Mouse (Mus musculus): ENCODE results near the gene Prr15l. TPM values are rescaled to one million over a fixed set of nuclear protein-coding genes. Genes with fewer than 3 reads are reported as not detected.

The Prr15l gene
- total and polyA plus RNA-seq, 2 experiments: 0.46 to 0.64 TPM

DNA sequence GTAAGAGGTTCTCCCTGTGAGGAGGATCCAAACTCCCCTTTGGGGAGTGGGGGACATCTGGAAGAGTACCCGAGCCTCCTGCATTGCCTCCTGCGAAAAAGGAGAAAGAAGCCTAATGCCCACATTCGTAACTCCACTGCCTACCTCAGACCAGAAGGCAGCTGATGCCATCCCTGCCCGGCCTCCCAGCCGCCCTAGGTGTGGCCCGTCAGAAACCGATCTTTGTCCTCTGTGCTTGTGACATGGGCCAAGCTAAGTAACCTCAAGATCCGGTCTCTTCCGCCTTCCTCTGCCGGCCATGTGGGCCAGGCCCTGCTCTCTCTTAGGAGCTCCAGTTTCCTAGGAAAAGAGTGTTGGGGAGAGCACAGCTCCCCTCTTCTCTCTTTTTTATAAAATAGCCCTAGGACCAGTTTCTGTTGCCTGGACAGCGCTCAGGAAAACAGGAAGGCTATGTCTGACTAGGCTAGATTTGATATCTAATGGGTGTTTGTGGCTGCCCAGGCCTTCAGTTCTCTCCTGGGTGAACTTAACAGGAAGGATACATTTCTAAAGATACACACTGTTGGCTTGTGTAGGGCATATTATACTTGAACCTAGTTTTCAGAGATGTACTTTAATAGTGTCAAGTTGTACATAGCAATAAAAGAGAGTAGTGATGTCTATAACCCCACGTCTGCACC is 2.3 kb upstream of the Prr15l start:
- H3K79me2 ChIP-seq (ENCODE audit: control insufficient read depth, insufficient read depth, low read length): no peaks in the 10 kb centered on the region
- TF ChIP-seq CTCF (IDR thresholded peaks at IDR 0.05; ENCODE audit: low read depth, low read length): no peak
- 0 out of 2 replicates have a peak overlapping the region, but pooled peaks have one; percentile 8 for H3K27ac ChIP-seq (replicated peaks; ENCODE audit: insufficient read depth, low read depth, low read length)
- H3K36me3 ChIP-seq (ENCODE audit: control insufficient read depth, insufficient read depth, low read length): no peaks in the 10 kb centered on the region
- no peak overlapping the region for H3K4me3 ChIP-seq (ENCODE audit: insufficient read depth, low read depth, low read length)
- no peak overlapping the region for H3K9ac ChIP-seq (ENCODE audit: low read depth, low read length)
- 79% methylated on average over 12 of the region's 12 CpGs for WGBS
- H3K27me3 ChIP-seq (ENCODE audit: control insufficient read depth, insufficient read depth, low read length): no peaks in the 10 kb centered on the region; the same call in 1 of the 2 replicates
- DNase-seq (ENCODE audit: extremely low read depth, low read depth, low spot score): no peak
- no peaks in the 10 kb centered on the region for H3K4me1 ChIP-seq (ENCODE audit: control insufficient read depth, insufficient read depth, low read length)

DNA sequence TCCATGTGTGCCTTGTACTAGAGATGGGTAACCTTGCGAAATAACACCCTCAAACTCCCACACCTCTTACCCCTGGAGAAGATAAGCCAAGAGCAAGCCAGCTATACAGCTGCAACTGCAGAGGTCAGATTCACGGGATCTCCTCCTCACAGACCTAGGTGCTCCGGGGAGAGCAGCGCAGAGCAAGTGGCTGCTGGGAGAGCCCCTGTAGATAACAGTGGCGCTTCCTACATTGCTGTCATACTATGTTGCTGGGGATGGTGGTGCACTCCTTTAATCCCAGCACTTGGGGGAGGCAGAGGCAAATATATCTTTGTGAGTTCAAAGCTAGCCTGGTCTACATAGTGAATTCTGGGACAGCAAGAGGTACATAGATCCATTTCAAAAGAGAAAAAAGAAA is 1.3 kb upstream of the Prr15l start:
- no peaks in the 10 kb centered on the region for H3K79me2 ChIP-seq (ENCODE audit: control insufficient read depth, insufficient read depth, low read length)
- DNase-seq (ENCODE audit: extremely low read depth, low read depth, low spot score): no peak
- H3K4me3 ChIP-seq (ENCODE audit: insufficient read depth, low read depth, low read length): no peak overlapping the region
- no peak overlapping the region for H3K27ac ChIP-seq (replicated peaks; ENCODE audit: insufficient read depth, low read depth, low read length)
- H3K9ac ChIP-seq (ENCODE audit: low read depth, low read length): no peak overlapping the region
- no peaks in the 10 kb centered on the region; the same call in 1 of the 2 replicates for H3K27me3 ChIP-seq (ENCODE audit: control insufficient read depth, insufficient read depth, low read length)
- TF ChIP-seq POLR2A (IDR thresholded peaks at IDR 0.05; ENCODE audit: extremely low read depth, insufficient read depth, low read length) (no peak), CTCF (IDR thresholded peaks at IDR 0.05; ENCODE audit: low read depth, low read length) (no peak)
- H3K4me1 ChIP-seq (ENCODE audit: control insufficient read depth, insufficient read depth, low read length): no peaks in the 10 kb centered on the region
- no peaks in the 10 kb centered on the region for H3K36me3 ChIP-seq (ENCODE audit: control insufficient read depth, insufficient read depth, low read length)
- 87% methylated on average over 5 of the region's 5 CpGs for WGBS

DNA sequence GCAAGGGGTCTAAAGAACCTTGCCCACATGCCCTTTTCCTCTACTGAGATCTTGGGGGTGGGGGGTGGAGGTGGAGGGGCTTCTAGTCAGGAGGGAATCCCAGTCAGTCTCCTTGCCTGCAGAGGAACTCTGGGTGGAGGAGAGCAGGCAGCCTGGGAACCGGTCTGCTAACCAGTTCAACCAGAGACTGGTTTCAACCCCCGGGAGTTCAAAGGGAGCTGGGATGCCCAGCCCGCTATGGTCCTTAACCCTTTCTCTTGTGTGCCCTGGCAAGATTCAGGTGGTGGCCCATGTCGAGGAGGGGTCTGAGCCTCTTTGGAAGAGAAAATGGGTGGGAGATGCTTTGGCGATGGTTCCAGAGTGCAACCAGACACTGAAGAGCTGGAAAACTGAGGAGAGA is 787 bp downstream of the Prr15l start:
- Histone ChIP-seq H3K79me2 (ENCODE audit: control insufficient read depth, insufficient read depth, low read length) (no peaks in the 10 kb centered on the region), H3K4me3 (ENCODE audit: insufficient read depth, low read depth, low read length) (no peak overlapping the region), H3K27me3 (ENCODE audit: control insufficient read depth, insufficient read depth, low read length) (no peaks in the 10 kb centered on the region; the same call in 1 of the 2 replicates), H3K9ac (ENCODE audit: low read depth, low read length) (no peak overlapping the region), H3K27ac (replicated peaks; ENCODE audit: insufficient read depth, low read depth, low read length) (no peak overlapping the region), H3K36me3 (ENCODE audit: control insufficient read depth, insufficient read depth, low read length) (no peaks in the 10 kb centered on the region), H3K4me1 (ENCODE audit: control insufficient read depth, insufficient read depth, low read length) (no peaks in the 10 kb centered on the region)
- WGBS: 16% methylated on average over 5 of the region's 5 CpGs
- TF ChIP-seq CTCF (IDR thresholded peaks at IDR 0.05; ENCODE audit: low read depth, low read length): no peak
- TF ChIP-seq POLR2A (IDR thresholded peaks at IDR 0.05; ENCODE audit: extremely low read depth, insufficient read depth, low read length): no peak
- no peak for DNase-seq (ENCODE audit: extremely low read depth, low read depth, low spot score)

DNA sequence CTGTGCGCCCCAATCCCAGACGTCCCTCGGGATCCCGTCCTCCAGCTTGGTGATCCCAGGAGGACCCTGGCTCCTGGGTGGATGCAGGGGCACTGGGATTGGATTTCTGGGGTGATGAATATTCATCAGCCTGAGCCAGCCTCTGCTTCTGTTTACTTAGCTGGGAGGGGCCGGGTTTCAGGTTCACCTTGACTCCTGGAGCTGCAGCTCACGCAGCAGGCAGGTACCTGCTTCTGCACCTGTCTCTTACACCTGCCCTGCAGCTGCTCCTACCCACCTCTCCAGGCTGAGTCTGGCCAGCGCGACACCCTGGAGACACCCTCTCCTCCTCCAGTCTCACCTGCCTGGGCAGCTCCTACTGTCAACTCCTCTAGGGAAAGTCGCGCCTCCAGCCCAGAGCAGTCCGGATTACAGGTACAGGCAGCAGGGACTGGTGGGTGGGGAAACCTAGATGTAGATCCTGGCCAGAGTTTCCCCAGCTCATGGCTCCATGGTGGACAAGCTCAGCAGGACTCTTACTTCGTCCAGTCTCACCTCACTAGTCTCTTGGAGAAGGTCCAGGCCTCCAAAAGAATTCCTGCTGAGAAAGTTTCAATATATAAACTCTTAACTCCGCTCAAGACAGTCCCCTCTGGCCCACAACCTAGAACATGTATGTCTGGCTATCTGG is 1.3 kb downstream of the Prr15l start:
- no peak overlapping the region for H3K27ac ChIP-seq (replicated peaks; ENCODE audit: insufficient read depth, low read depth, low read length)
- 20% methylated on average over 13 of the region's 13 CpGs for WGBS

DNA sequence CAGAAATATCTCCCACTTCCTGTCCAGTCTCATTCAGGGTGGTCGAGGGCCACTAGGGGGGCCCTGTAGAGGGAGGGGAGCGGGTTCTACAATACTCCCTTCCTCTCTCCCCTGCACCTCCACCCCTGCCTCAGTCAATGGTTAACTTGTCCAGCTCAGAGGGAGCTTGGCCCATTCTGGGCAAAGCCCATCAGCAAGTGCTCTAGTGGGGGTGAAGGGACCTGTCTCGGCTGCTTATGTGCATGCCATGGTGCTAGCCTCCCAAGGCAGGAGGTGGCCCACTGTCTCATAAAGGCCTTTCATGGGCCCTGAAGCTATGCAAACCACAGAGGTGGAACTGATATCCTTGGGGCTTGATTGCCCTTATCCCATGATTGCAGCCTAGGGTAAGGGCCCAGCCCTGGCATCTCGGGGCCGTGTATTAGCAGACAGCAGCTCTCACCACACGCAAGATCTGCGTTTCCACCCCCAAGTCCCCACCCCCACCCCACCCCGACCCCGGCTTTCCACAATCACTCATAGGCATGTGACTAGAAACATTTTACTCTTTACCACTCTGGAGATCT is 1.9 kb downstream of the Prr15l start:
- Histone ChIP-seq H3K27me3 (ENCODE audit: control insufficient read depth, insufficient read depth, low read length) (no peaks in the 10 kb centered on the region; the same call in 1 of the 2 replicates), H3K27ac (replicated peaks; ENCODE audit: insufficient read depth, low read depth, low read length) (no peak overlapping the region), H3K4me3 (ENCODE audit: insufficient read depth, low read depth, low read length) (no peak overlapping the region; the same call in 1 of the 2 replicates), H3K36me3 (ENCODE audit: control insufficient read depth, insufficient read depth, low read length) (no peaks in the 10 kb centered on the region), H3K79me2 (ENCODE audit: control insufficient read depth, insufficient read depth, low read length) (no peaks in the 10 kb centered on the region), H3K4me1 (ENCODE audit: control insufficient read depth, insufficient read depth, low read length) (no peaks in the 10 kb centered on the region), H3K9ac (ENCODE audit: low read depth, low read length) (no peak overlapping the region)
- DNase-seq (ENCODE audit: extremely low read depth, low read depth, low spot score): no peak
- 52% methylated on average over 9 of the region's 9 CpGs for WGBS
- no peak for TF ChIP-seq CTCF (IDR thresholded peaks at IDR 0.05; ENCODE audit: low read depth, low read length)
- no peak for TF ChIP-seq POLR2A (IDR thresholded peaks at IDR 0.05; ENCODE audit: extremely low read depth, insufficient read depth, low read length)

More for the DNA sequence above, 1.3 kb downstream of the Prr15l start:
- Histone ChIP-seq H3K36me3 (ENCODE audit: control insufficient read depth, insufficient read depth, low read length) (no peaks in the 10 kb centered on the region), H3K79me2 (ENCODE audit: control insufficient read depth, insufficient read depth, low read length) (no peaks in the 10 kb centered on the region), H3K27me3 (ENCODE audit: control insufficient read depth, insufficient read depth, low read length) (no peaks in the 10 kb centered on the region; the same call in 1 of the 2 replicates), H3K9ac (ENCODE audit: low read depth, low read length) (peak overlapping the region; percentile 57), H3K4me1 (ENCODE audit: control insufficient read depth, insufficient read depth, low read length) (no peaks in the 10 kb centered on the region), H3K4me3 (ENCODE audit: insufficient read depth, low read depth, low read length) (peak overlapping the region; percentile 42)
- no peak for TF ChIP-seq CTCF (IDR thresholded peaks at IDR 0.05; ENCODE audit: low read depth, low read length)
- TF ChIP-seq POLR2A (IDR thresholded peaks at IDR 0.05; ENCODE audit: extremely low read depth, insufficient read depth, low read length): no peak
- no peak for DNase-seq (ENCODE audit: extremely low read depth, low read depth, low spot score)

Measured in liver, adult 2 months (tissue).